Mouse (Mus musculus) kidney, postnatal 0 days (tissue): ENCODE data around the gene Ppp1r14b. TPM values are rescaled to one million over a fixed set of nuclear protein-coding genes. Genes with fewer than 3 reads are reported as not detected.

Experiments
- ATAC-seq: fragments of 200-750 bp; cut with Nextera tagmentation; replicated peaks from 2 replicates; pipeline ENCODE4 v1.8.0; 2017; ENCODE audit warnings: low read depth, moderate number of reproducible peaks, moderate TSS enrichment, moderate library complexity; ENCODE audit not compliant: low FRiP score
- DNase-seq: peaks from one replicate; pipeline ENCODE4 v3.0.0-alpha.2; 2016; ENCODE audit warnings: low spot score
- H3K27ac ChIP-seq: fragments of 300-500 bp; sonication (generic); 2 replicates; pipeline ENCODE4 v1.5.1; 2014; ENCODE audit warnings: mild to moderate bottlenecking
- H3K27me3 ChIP-seq: fragments of 300-500 bp; sonication (generic); 2 replicates; pipeline ENCODE4 v1.6.1; 2014; ENCODE audit warnings: low read length, mixed read lengths; ENCODE audit not compliant: insufficient read depth
- H3K36me3 ChIP-seq: fragments of 300-500 bp; sonication (generic); 2 replicates; pipeline ENCODE4 v1.6.1; 2014; ENCODE audit warnings: low read length, mixed read lengths; ENCODE audit not compliant: insufficient read depth
- H3K4me1 ChIP-seq: fragments of 300-500 bp; sonication (generic); replicated peaks from 2 replicates; pipeline ENCODE4 v1.6.1; 2014; ENCODE audit warnings: antibody characterized with exemption, low read length, mixed read lengths; ENCODE audit not compliant: insufficient read depth
- H3K4me2 ChIP-seq: fragments of 300-500 bp; sonication (generic); 2 replicates; pipeline ENCODE4 v1.6.1; 2014; ENCODE audit warnings: mild to moderate bottlenecking, low read length, moderate library complexity, mixed read lengths
- H3K4me3 ChIP-seq: fragments of 300-500 bp; sonication (generic); replicated peaks from 2 replicates; pipeline ENCODE4 v1.5.1; 2014; ENCODE audit warnings: low read depth, low read length
- H3K9ac ChIP-seq: fragments of 300-500 bp; sonication (generic); 2 replicates; pipeline ENCODE4 v1.6.1; 2014; ENCODE audit warnings: low read depth, low read length
- H3K9me3 ChIP-seq: fragments of 300-500 bp; sonication (generic); replicated peaks from 2 replicates; pipeline ENCODE4 v1.6.1; 2016; ENCODE audit warnings: low read length, inconsistent platforms, mixed read lengths
- CTCF ChIP-seq: IDR thresholded peaks from 2 replicates; pipeline ENCODE4 v1.5.1; 2016; ENCODE audit warnings: antibody characterized with exemption, low read depth, mild to moderate bottlenecking, moderate library complexity
- WGBS: fragments of 180-500 bp; shearing (Covaris S2); extraction: QIAGEN DNeasy Blood & Tissue Kit; methylation state at CpG from one replicate; pipeline ENCODE4 v1.1.7; 2014; 5-methylcytosine and 5-hydroxymethylcytosine counted together
- polyA plus RNA-seq: library from polyadenylated mRNA; unstranded; fragments of >200 nt; fragmentation: Nextera tagmentation; extraction: Ambion mirVana; gene quantifications from 2 replicates; pipeline ENCODE4 v1.2.1, GENCODE M21; 2015

Gene Ppp1r14b
- polyA plus RNA-seq, 1 experiment from 2014 or later: 174 TPM

DNA sequence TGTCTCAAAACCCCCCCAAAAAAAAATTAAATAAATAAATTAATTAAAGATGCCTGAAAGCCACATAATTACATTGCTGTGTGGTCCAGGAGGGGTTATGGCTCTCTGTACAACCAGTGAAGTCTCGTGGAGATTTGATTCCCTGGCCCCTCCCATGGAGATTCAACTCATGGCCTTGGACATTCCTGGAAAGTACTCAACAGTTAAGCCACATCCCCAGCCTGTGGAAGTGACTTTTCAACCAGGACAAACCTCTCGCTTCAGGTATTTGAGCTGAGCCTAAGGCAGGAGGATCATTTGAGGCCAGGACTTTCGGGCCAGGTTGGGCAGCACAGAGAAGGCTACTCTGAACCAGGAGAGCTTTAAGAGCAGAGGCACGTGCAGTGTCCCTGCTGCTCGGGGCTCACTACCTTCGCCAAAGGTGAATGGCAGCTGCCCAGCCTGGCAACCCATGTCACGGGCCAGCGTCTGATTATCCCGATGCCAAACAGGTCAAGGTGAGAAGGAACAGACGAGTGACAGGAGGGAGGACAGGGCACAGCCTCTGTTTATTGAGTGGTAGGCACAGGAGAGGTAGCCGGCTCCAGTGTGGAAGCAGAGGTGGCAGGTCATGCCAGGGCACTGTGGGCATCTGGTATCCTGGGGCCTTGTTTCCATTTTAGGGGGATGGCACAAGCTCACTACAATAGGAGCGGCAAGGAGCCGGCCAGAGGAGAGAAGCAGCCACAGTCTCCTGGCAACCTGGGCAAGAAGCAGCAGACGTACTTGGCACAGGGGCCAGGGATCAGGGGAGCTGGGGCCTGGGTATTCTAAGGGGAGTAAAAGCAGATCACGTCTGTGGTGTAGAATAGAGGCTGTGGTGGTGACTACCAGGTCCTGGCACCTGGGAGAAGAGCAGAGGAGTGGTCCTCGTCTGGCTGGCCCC is 37.0 kb upstream of the Ppp1r14b start:
- peak; percentile 61 for DNase-seq
- H3K4me2 ChIP-seq: no peak overlapping the region
- WGBS: 68% methylated on average over 16 of the region's 16 CpGs
- no peak for ATAC-seq
- H3K4me1 ChIP-seq: peaks cover 26% of the 10 kb centered on the region
- no peak overlapping the region for H3K27ac ChIP-seq
- H3K9ac ChIP-seq: peak overlapping the region; percentile 38; the same call in 1 of the 2 replicates
- no peak overlapping the region for H3K4me3 ChIP-seq
- peaks cover 15% of the 10 kb centered on the region for H3K27me3 ChIP-seq
- no peaks in the 10 kb centered on the region for H3K36me3 ChIP-seq
- no peaks in the 10 kb centered on the region for H3K9me3 ChIP-seq
- no peak for TF ChIP-seq CTCF

DNA sequence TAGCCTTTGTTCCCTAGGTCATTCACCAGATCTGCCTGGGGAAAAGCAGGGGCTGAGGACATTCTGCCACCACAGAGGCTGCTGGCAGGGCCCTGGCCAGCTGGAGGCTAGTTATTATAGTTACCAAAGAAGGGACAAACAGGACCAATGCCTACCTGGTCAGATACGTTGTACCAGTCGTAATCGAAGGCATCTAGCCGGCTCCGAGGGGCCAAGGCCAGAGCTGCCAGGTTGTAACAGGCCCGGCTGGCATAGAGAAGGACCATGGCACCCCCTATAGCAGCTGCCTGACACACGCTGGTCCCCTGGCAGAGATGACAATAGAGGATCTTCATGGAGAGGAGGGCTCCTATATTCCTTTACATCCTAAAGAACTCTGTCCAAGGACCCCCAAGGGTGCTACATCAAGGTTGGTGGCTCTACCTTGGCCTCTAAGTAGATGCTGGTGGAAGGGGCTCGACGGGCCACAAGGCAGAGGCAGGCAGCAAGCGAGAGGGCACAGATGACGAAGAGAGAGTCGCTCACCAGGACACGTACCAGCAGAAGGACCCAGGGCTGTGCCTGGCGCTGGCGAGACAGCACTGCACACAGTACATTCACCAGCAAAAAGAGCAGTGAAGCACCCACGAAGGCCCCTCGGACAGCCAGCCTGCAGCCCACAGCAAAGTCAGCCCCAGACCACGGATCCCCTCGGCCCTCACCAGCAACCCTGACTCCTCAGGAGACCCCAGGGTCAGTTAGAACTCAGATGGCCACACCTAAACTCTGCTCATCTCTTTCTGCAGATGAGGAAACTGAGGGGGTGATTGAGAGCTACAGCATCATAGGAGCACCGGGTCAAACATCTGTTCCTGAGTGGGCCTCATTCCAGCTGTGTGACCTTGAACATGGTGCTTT is 35.4 kb upstream of the Ppp1r14b start:
- no peaks in the 10 kb centered on the region for H3K9me3 ChIP-seq
- H3K4me2 ChIP-seq: no peak overlapping the region
- H3K4me1 ChIP-seq: peaks cover 19% of the 10 kb centered on the region
- DNase-seq (no peak), ATAC-seq (no peak)
- H3K4me3 ChIP-seq: no peak overlapping the region
- no peak for TF ChIP-seq CTCF
- no peak overlapping the region for H3K27ac ChIP-seq
- WGBS: 90% methylated on average over 20 of the region's 20 CpGs
- H3K9ac ChIP-seq: no peak overlapping the region
- H3K36me3 ChIP-seq: no peaks in the 10 kb centered on the region
- peaks cover 8% of the 10 kb centered on the region; the same call in 1 of the 2 replicates for H3K27me3 ChIP-seq

DNA sequence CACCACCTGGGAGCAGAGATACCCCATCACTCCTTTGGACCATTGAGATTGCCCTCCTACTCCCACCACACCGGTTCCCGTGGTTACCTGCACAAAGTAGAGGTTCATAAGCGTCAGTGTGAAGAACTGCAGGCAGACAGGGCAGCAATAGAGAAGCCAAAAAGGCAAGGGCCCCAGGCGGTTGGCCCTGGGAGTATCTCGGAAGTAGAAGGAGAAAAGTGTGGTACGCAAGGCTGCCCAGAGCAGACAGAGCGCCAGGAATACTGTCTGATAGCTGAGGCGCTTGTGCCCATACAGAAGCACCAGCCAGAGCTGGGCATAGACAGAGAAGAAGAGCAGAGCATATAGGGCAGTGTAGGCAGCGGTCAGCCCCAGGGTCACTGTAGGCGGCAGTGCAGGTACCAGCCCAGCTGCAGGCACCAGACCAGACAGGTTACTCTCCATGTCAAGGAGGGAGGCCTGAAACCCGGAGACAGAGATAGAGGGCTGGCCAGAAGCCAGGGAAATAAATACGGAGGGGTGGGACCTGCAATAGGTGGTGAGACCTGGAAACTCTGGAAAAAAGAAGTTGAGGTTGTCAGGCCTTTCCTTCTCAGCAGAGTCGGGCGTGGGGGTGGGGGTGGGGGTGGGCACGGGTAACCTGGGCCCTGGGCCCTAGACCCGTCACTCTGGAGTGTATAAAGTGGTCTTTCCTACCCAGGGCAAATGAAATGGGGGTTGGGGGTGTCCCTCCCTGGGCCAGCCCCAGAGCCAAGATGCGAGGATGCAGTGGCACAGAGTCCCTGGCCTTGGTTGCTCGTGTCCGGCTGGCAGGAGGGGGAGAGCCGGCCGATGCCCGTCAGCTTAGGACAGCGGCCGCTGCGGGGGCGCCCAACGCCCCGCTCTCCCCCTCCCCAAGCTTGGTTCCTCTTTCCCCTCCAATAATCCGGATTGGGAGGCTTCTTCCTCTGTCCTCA is 34.1 kb upstream of the Ppp1r14b start:
- Histone ChIP-seq H3K36me3 (no peaks in the 10 kb centered on the region), H3K27ac (peak overlapping the region; percentile 94), H3K9ac (peak overlapping the region; percentile 87), H3K27me3 (no peaks in the 10 kb centered on the region), H3K9me3 (no peaks in the 10 kb centered on the region), H3K4me3 (peak overlapping the region; percentile 87), H3K4me2 (peak overlapping the region; percentile 99), H3K4me1 (peaks cover 19% of the 10 kb centered on the region)
- WGBS: 23% methylated on average over 23 of the region's 29 CpGs
- ATAC-seq: no peak
- DNase-seq: no peak
- TF ChIP-seq CTCF: no peak

GRCm38 (mm10) chr19:6941372-6942248 is 33.2 kb upstream of the Ppp1r14b start, which contains the start of gene Bad:
Gene Bad, plus strand, starts transcription at chr19:6941861.
- peaks cover 6% of the 10 kb centered on the region; the same call in 1 of the 2 replicates for H3K36me3 ChIP-seq
- H3K9ac ChIP-seq: peak within 1 kb of the TSS; percentile 87
- ATAC-seq: peak; percentile 73
- H3K4me1 ChIP-seq: peaks cover 19% of the 10 kb centered on the region
- H3K4me3 ChIP-seq: peak within 1 kb of the TSS; percentile 87
- peak; percentile 43 for TF ChIP-seq CTCF
- peak within 1 kb of the TSS; percentile 99 for H3K4me2 ChIP-seq
- H3K27ac ChIP-seq: peak within 1 kb of the TSS; percentile 94
- DNase-seq: peak; percentile 95
- H3K9me3 ChIP-seq: no peaks in the 10 kb centered on the region
- WGBS: under 1% methylated on average over 83 of the region's 83 CpGs
- no peaks in the 10 kb centered on the region for H3K27me3 ChIP-seq

DNA sequence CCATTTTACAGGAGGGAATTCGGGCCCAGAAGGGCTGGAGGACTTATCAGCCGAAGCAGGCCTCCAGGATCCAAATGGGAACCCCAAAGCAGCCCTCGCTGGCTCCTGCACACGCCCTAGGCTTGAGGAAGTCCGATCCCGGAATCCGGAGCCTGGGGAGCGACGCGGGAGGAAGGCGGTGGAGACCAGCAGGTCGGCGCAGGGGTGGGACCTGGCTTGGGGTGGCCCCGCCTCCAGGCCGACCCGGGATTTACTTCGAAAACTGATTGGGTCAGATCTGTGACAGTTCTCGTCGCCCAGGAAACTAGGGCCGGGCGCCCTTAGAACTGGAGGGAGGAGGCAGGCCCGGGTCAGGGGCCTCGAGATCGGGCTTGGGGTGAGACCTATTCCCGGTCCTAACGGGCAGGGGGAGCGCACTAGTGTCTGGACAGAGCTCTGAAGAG is 32.5 kb upstream of the Ppp1r14b start, which contains the start of gene Gpr137:
Gpr137 (minus strand) TSS at position 232 of the 443 bp plus-strand sequence.
- Histone ChIP-seq H3K4me2 (peak within 1 kb of the TSS; percentile 99), H3K27me3 (no peaks in the 10 kb centered on the region), H3K4me1 (peaks cover 19% of the 10 kb centered on the region), H3K9ac (peak within 1 kb of the TSS; percentile 87), H3K9me3 (no peaks in the 10 kb centered on the region), H3K36me3 (peaks cover 6% of the 10 kb centered on the region; the same call in 1 of the 2 replicates), H3K27ac (peak within 1 kb of the TSS; percentile 94), H3K4me3 (peak within 1 kb of the TSS; percentile 87)
- TF ChIP-seq CTCF: no peak
- WGBS: 0% methylated on average over 27 of the region's 27 CpGs
- peak; percentile 89 for ATAC-seq
- peak; percentile 97 for DNase-seq
